8 mouse cellular contexts compared by ENCODE assay signal in genomic region chr10:39239498-39240177, GRCm38 (mm10).
DNase-seq lines count a peak whose midpoint lies in the region; ATAC-seq and TF ChIP-seq lines count a peak whose summit lies in the region.

No protein-coding gene starts in this region.

- WGBS in bone marrow, adult 2 months = 22% methylated on average over 17 of the region's 17 CpGs
- WGBS in heart, embryonic 14.5 days = 13% methylated on average over 17 of the region's 17 CpGs
- WGBS in liver, embryonic 11.5 days = 16% methylated on average over 17 of the region's 17 CpGs
- 18% methylated on average over 17 of the region's 17 CpGs for WGBS in stomach, embryonic 15.5 days

- no peaks in the 10 kb centered on the region for H3K27me3 ChIP-seq in heart, embryonic 14.5 days (ENCODE audit: control insufficient read depth, insufficient read depth, low read length)
- H3K27me3 ChIP-seq in liver, embryonic 11.5 days (replicated peaks; ENCODE audit: control insufficient read depth, insufficient read depth, low read length) = no peaks in the 10 kb centered on the region
- no peaks in the 10 kb centered on the region for H3K27me3 ChIP-seq in stomach, embryonic 15.5 days (replicated peaks)

- H3K4me2 ChIP-seq in heart, embryonic 14.5 days (ENCODE audit: low read length) = peak overlapping the region; percentile 57
- H3K4me2 ChIP-seq in liver, embryonic 11.5 days = peak overlapping the region; percentile 46
- H3K4me2 ChIP-seq in stomach, embryonic 15.5 days = peak overlapping the region; percentile 38

- no peaks in the 10 kb centered on the region for H3K36me3 ChIP-seq in heart, embryonic 14.5 days (ENCODE audit: control insufficient read depth, insufficient read depth, low read length)
- H3K36me3 ChIP-seq in liver, embryonic 11.5 days (ENCODE audit: control insufficient read depth, insufficient read depth, low read length) = no peaks in the 10 kb centered on the region
- no peaks in the 10 kb centered on the region for H3K36me3 ChIP-seq in stomach, embryonic 15.5 days

- peak overlapping the region; percentile 41; the same call in 1 of the 2 replicates for H3K9ac ChIP-seq in heart, embryonic 14.5 days (ENCODE audit: low read length)
- H3K9ac ChIP-seq in liver, embryonic 11.5 days (ENCODE audit: low read depth, low read length) = no peak overlapping the region
- no peak overlapping the region for H3K9ac ChIP-seq in stomach, embryonic 15.5 days

- H3K4me3 ChIP-seq in bone marrow, adult 2 months (replicated peaks; ENCODE audit: control insufficient read depth, low read depth, low read length) = no peak overlapping the region
- no peak overlapping the region for H3K4me3 ChIP-seq in heart, embryonic 14.5 days (ENCODE audit: control insufficient read depth in 1 of 2, insufficient read depth in 1 of 2, low read depth in 1 of 2, low read length in 2 of 2)
- no peak overlapping the region for H3K4me3 ChIP-seq in liver, embryonic 11.5 days (ENCODE audit: low read depth, low read length)
- no peak overlapping the region for H3K4me3 ChIP-seq in stomach, embryonic 15.5 days (replicated peaks)

- no peak for TF ChIP-seq POLR2A in bone marrow, adult 2 months (IDR thresholded peaks at IDR 0.05; ENCODE audit: borderline replicate concordance, control insufficient read depth, low read depth, low read length)

- ATAC-seq in heart, embryonic 14.5 days (ENCODE audit: insufficient number of reproducible peaks, insufficient read depth, low FRiP score, low read depth) = no peak
- peak; percentile 47; the same call in 1 of the 2 replicates for ATAC-seq in liver, embryonic 11.5 days (replicated peaks; ENCODE audit: low FRiP score)
- peak; percentile 63; the same call in 1 of the 2 replicates for ATAC-seq in stomach, embryonic 15.5 days (ENCODE audit: insufficient read depth, low FRiP score, low read depth)

- DNase-seq in B cell, adult 2 months = peak; percentile 80
- DNase-seq in fibroblast of lung, adult 2 months (ENCODE audit: low read depth) = peak; percentile 40
- DNase-seq in kidney, postnatal 10 days = peak; percentile 85
- DNase-seq in liver, embryonic 11.5 days (ENCODE audit: low spot score) = peak; percentile 71
- peak; percentile 55 to 67 for DNase-seq in natural killer cell, adult 2 months (ENCODE audit: low spot score in 2 of 2)

- peak; percentile 61; the same call in 1 of the 2 replicates for TF ChIP-seq CTCF in bone marrow, adult 2 months (IDR thresholded peaks at IDR 0.05; ENCODE audit: control insufficient read depth, insufficient read depth, low read length)

- H3K4me1 ChIP-seq in bone marrow, adult 2 months (ENCODE audit: control insufficient read depth, insufficient read depth, low read length) = no peaks in the 10 kb centered on the region
- peaks cover 0 to 2% of the 10 kb centered on the region in 2 experiments; a peak in 1 of 4 replicates for H3K4me1 ChIP-seq in heart, embryonic 14.5 days (ENCODE audit: control insufficient read depth in 2 of 2, insufficient read depth in 2 of 2, low read length in 2 of 2)
- peaks cover 2% of the 10 kb centered on the region; the same call in 1 of the 2 replicates for H3K4me1 ChIP-seq in liver, embryonic 11.5 days (replicated peaks; ENCODE audit: control insufficient read depth, insufficient read depth, low read length)
- peaks cover 12% of the 10 kb centered on the region; the same call in 1 of the 2 replicates for H3K4me1 ChIP-seq in stomach, embryonic 15.5 days

- no peaks in the 10 kb centered on the region for H3K9me3 ChIP-seq in heart, embryonic 14.5 days (ENCODE audit: control insufficient read depth, low read length)
- H3K9me3 ChIP-seq in liver, embryonic 11.5 days (ENCODE audit: control insufficient read depth, low read length) = no peaks in the 10 kb centered on the region
- no peaks in the 10 kb centered on the region for H3K9me3 ChIP-seq in stomach, embryonic 15.5 days

- H3K27ac ChIP-seq in bone marrow, adult 2 months (ENCODE audit: control insufficient read depth, insufficient read depth, low read depth, low read length, poor library complexity) = no peak overlapping the region
- H3K27ac ChIP-seq in heart, embryonic 14.5 days (replicated peaks in 1 of 2; ENCODE audit: control insufficient read depth in 1 of 2, insufficient read depth in 1 of 2, low read depth in 2 of 2, low read length in 2 of 2) = no peak overlapping the region
- H3K27ac ChIP-seq in liver, embryonic 11.5 days (ENCODE audit: low read depth, low read length) = no peak overlapping the region
- H3K27ac ChIP-seq in stomach, embryonic 15.5 days = no peak overlapping the region
